Mouse (Mus musculus) liver, postnatal 0 days (tissue): ENCODE results near the gene Bmp7. TPM values are rescaled to one million over a fixed set of nuclear protein-coding genes. Genes with fewer than 3 reads are reported as not detected.
A peak's percentile ranks its signal among the peaks of the same experiment; 100 is the strongest.

Experiments used
- ATAC-seq: fragments of 200-750 bp; cut with Nextera tagmentation; 2 replicates; pipeline ENCODE4 v1.8.0; 2017; ENCODE audit warnings: mild to moderate bottlenecking, moderate library complexity
- DNase-seq: peaks from one replicate; pipeline ENCODE4 v3.0.0-alpha.2; 2016
- H3K27ac ChIP-seq: fragments of 300-500 bp; sonication (generic); 2 replicates; pipeline ENCODE4 v1.5.1; 2014; ENCODE audit warnings: antibody characterized with exemption, moderate library complexity, mild to moderate bottlenecking, low read depth
- H3K27me3 ChIP-seq: fragments of 300-500 bp; sonication (generic); 2 replicates; pipeline ENCODE4 v1.6.1; 2014; ENCODE audit warnings: low read length, control low read depth, mixed read lengths; ENCODE audit not compliant: insufficient read depth
- H3K36me3 ChIP-seq: fragments of 300-500 bp; sonication (generic); replicated peaks from 2 replicates; pipeline ENCODE4 v1.6.1; 2014; ENCODE audit warnings: mild to moderate bottlenecking, control low read depth, low read length, moderate library complexity, mixed read lengths; ENCODE audit not compliant: insufficient read depth
- H3K4me1 ChIP-seq: fragments of 300-500 bp; sonication (generic); 2 replicates; pipeline ENCODE4 v1.6.1; 2014; ENCODE audit warnings: antibody characterized with exemption, mild to moderate bottlenecking, control low read depth; ENCODE audit not compliant: insufficient read depth
- H3K4me2 ChIP-seq: fragments of 300-500 bp; sonication (generic); 2 replicates; pipeline ENCODE4 v1.6.1; 2014; ENCODE audit warnings: low read depth, mild to moderate bottlenecking, low read length, moderate library complexity, mixed read lengths
- H3K4me3 ChIP-seq: fragments of 300-500 bp; sonication (generic); 2 replicates; pipeline ENCODE4 v1.5.1; 2014; ENCODE audit warnings: low read depth, low read length
- H3K9ac ChIP-seq: fragments of 300-500 bp; sonication (generic); replicated peaks from 2 replicates; pipeline ENCODE4 v1.6.1; 2014; ENCODE audit warnings: mild to moderate bottlenecking, moderate library complexity
- H3K9me3 ChIP-seq: fragments of 300-500 bp; sonication (generic); 2 replicates; pipeline ENCODE4 v1.6.1; 2016; ENCODE audit warnings: mild to moderate bottlenecking, control low read depth, low read length, mixed read lengths
- CTCF ChIP-seq: sonication (generic); IDR thresholded peaks from 2 replicates; pipeline ENCODE4 v1.5.1; 2016; ENCODE audit warnings: antibody characterized with exemption, low read depth
- EP300 ChIP-seq: IDR thresholded peaks from 2 replicates; pipeline ENCODE4 v1.6.1; 2016; ENCODE audit warnings: antibody characterized with exemption, low read depth, mild to moderate bottlenecking
- WGBS: fragments of 180-500 bp; shearing (Covaris S2); extraction: QIAGEN DNeasy Blood & Tissue Kit; methylation state at CpG from one replicate; pipeline ENCODE4 v1.1.7; 2014; ENCODE audit not compliant: insufficient replicate concordance; 5-methylcytosine and 5-hydroxymethylcytosine counted together
- polyA plus RNA-seq: library from polyadenylated mRNA; unstranded; fragments of >200 nt; fragmentation: Nextera tagmentation; extraction: Ambion mirVana; gene quantifications from 2 replicates; pipeline ENCODE4 v1.2.1, GENCODE M21; 2015

Bmp7 gene
- polyA plus RNA-seq, 1 experiment from 2014 or later: 0.32 TPM

- H3K9ac ChIP-seq: no peak overlapping the region
- ATAC-seq: no peak
- no peaks in the 10 kb centered on the region for H3K36me3 ChIP-seq
- WGBS: 55% methylated on average over 11 of the region's 11 CpGs
- TF ChIP-seq CTCF (no peak), EP300 (no peak)
- no peaks in the 10 kb centered on the region for H3K27me3 ChIP-seq
- no peak for DNase-seq
- no peak overlapping the region for H3K4me2 ChIP-seq
- no peaks in the 10 kb centered on the region for H3K4me1 ChIP-seq
- H3K9me3 ChIP-seq: no peaks in the 10 kb centered on the region
- no peak overlapping the region for H3K4me3 ChIP-seq
- H3K27ac ChIP-seq: no peak overlapping the region
These were observed 25.1 kb upstream of the Bmp7 start for GRCm38 (mm10) chr2:172965249-172965648.

GRCm38 (mm10) chr2:172961211-172961610 lies 21.1 kb upstream of the Bmp7 start:
- WGBS: 59% methylated on average over 6 of the region's 6 CpGs
- Histone ChIP-seq H3K27me3 (no peaks in the 10 kb centered on the region), H3K4me2 (no peak overlapping the region), H3K9me3 (no peaks in the 10 kb centered on the region), H3K36me3 (no peaks in the 10 kb centered on the region), H3K27ac (no peak overlapping the region), H3K4me3 (no peak overlapping the region), H3K9ac (no peak overlapping the region), H3K4me1 (no peaks in the 10 kb centered on the region)
- ATAC-seq (no peak), DNase-seq (no peak)
- TF ChIP-seq EP300 (no peak), CTCF (no peak)

- Histone ChIP-seq H3K27me3 (no peaks in the 10 kb centered on the region), H3K9me3 (no peaks in the 10 kb centered on the region), H3K36me3 (no peaks in the 10 kb centered on the region), H3K4me2 (no peak overlapping the region), H3K9ac (no peak overlapping the region), H3K4me3 (no peak overlapping the region), H3K4me1 (no peaks in the 10 kb centered on the region), H3K27ac (no peak overlapping the region)
- TF ChIP-seq CTCF: peak; percentile 33; the same call in 1 of the 2 replicates
- TF ChIP-seq EP300: no peak
- no peak for ATAC-seq
- no peak for DNase-seq
- 71% methylated on average over 3 of the region's 3 CpGs for WGBS
These were observed 20.2 kb upstream of the Bmp7 start for GRCm38 (mm10) chr2:172960350-172960749.

- Histone ChIP-seq H3K9ac (no peak overlapping the region), H3K27me3 (no peaks in the 10 kb centered on the region), H3K9me3 (no peaks in the 10 kb centered on the region), H3K27ac (no peak overlapping the region), H3K4me3 (no peak overlapping the region), H3K4me2 (no peak overlapping the region), H3K36me3 (no peaks in the 10 kb centered on the region), H3K4me1 (no peaks in the 10 kb centered on the region)
- no peak for TF ChIP-seq EP300
- TF ChIP-seq CTCF: peak; percentile 12; the same call in 1 of the 2 replicates
- no peak for DNase-seq
- no peak for ATAC-seq
- 50% methylated on average over 13 of the region's 13 CpGs for WGBS
These were observed 19.1 kb upstream of the Bmp7 start for GRCm38 (mm10) chr2:172959006-172959768.

GRCm38 (mm10) chr2:172958579-172958978 lies 18.5 kb upstream of the Bmp7 start:
- no peak for DNase-seq
- H3K27me3 ChIP-seq: no peaks in the 10 kb centered on the region
- no peak for ATAC-seq
- H3K4me1 ChIP-seq: no peaks in the 10 kb centered on the region
- no peak overlapping the region for H3K4me3 ChIP-seq
- WGBS: 30% methylated on average over 5 of the region's 5 CpGs
- no peak overlapping the region for H3K27ac ChIP-seq
- no peak overlapping the region for H3K9ac ChIP-seq
- H3K9me3 ChIP-seq: no peaks in the 10 kb centered on the region
- no peak for TF ChIP-seq CTCF
- no peak for TF ChIP-seq EP300
- no peaks in the 10 kb centered on the region for H3K36me3 ChIP-seq
- no peak overlapping the region for H3K4me2 ChIP-seq

GRCm38 (mm10) chr2:172951976-172952375 lies 11.9 kb upstream of the Bmp7 start:
- no peak overlapping the region for H3K27ac ChIP-seq
- ATAC-seq (no peak), DNase-seq (no peak)
- 66% methylated on average over 2 of the region's 2 CpGs for WGBS
- no peak for TF ChIP-seq EP300
- TF ChIP-seq CTCF: peak; percentile 17; the same call in 1 of the 2 replicates
- H3K9me3 ChIP-seq: no peaks in the 10 kb centered on the region
- no peak overlapping the region for H3K4me3 ChIP-seq
- H3K4me1 ChIP-seq: no peaks in the 10 kb centered on the region
- no peaks in the 10 kb centered on the region for H3K36me3 ChIP-seq
- no peak overlapping the region for H3K4me2 ChIP-seq
- H3K27me3 ChIP-seq: peaks cover 6% of the 10 kb centered on the region; the same call in 1 of the 2 replicates
- no peak overlapping the region for H3K9ac ChIP-seq
